Mouse (Mus musculus): Measurements from ENCODE around the gene Hes7. TPM values are rescaled to one million over a fixed set of nuclear protein-coding genes. Genes with fewer than 3 reads are reported as not detected.

Gene Hes7
- total and polyA plus RNA-seq, 3 experiments: 0.04 TPM; not detected in 2

GRCm38 (mm10) chr11:69094697-69095429, 25.3 kb upstream of the Hes7 start, which contains the start of gene Per1 (continued):
- peak; percentile 48; the same call in 1 of the 2 replicates for TF ChIP-seq POLR2A (IDR thresholded peaks at IDR 0.05; ENCODE audit: low read depth, low read length)
- TF ChIP-seq CHD2 (IDR thresholded peaks at IDR 0.05; ENCODE audit: low read length): peak; percentile 97
- peak; percentile 97 for TF ChIP-seq ELF1 (IDR thresholded peaks at IDR 0.05; ENCODE audit: low read depth, low read length)
- peak; percentile 98 for TF ChIP-seq MYC (IDR thresholded peaks at IDR 0.05; ENCODE audit: low read depth, low read length)
- peak; percentile 70; the same call in 1 of the 2 replicates for TF ChIP-seq TCF12 (IDR thresholded peaks at IDR 0.05; ENCODE audit: low read depth, low read length)
- peak; percentile 85 for TF ChIP-seq USF2 (conservative IDR thresholded peaks at IDR 0.05; ENCODE audit: low read depth, low read length)
- TF ChIP-seq ZKSCAN1 (IDR thresholded peaks at IDR 0.05; ENCODE audit: borderline replicate concordance, low read depth, low read length): no peak
- TF ChIP-seq SIN3A (IDR thresholded peaks at IDR 0.05; ENCODE audit: low read length): peak; percentile 100

GRCm38 (mm10) chr11:69095511-69096231, 24.5 kb upstream of the Hes7 start:
- peaks cover 12 to 25% of the 10 kb centered on the region in 2 experiments for H3K36me3 ChIP-seq (replicated peaks in 1 of 2; ENCODE audit: control insufficient read depth in 1 of 2, insufficient read depth in 1 of 2, low read length in 1 of 2)
- DNase-seq (ENCODE audit: extremely low read depth): peak; percentile 66
- peaks cover 19% of the 10 kb centered on the region for H3K79me2 ChIP-seq (replicated peaks; ENCODE audit: control insufficient read depth, extremely low read depth, insufficient read depth, poor library complexity, severe bottlenecking)
- peaks cover 6% of the 10 kb centered on the region for H3K27me3 ChIP-seq (replicated peaks)
- peak overlapping the region; percentile 93 for H3K4me2 ChIP-seq (ENCODE audit: insufficient read depth, low read depth, poor library complexity, severe bottlenecking)
- H3K27ac ChIP-seq (ENCODE audit: insufficient read depth, low read depth): peak overlapping the region; percentile 62
- H3K9ac ChIP-seq (ENCODE audit: insufficient read depth, low read depth): peak overlapping the region; percentile 54
- in situ Hi-C loops (cut with MboI; ENCODE audit: low pct_ligation_motif_present, low pct_unique_long_range_greater_than_20kb, low sequenced_read_pairs): loop anchor here (25.0 kb wide), 1 partner anchor 917 kb away; the partner anchor contains the start of genes Acadvl, Dlg4 and Dvl2
- TF ChIP-seq TBP (conservative IDR thresholded peaks at IDR 0.05; ENCODE audit: low read depth, low read length) (no peak), CHD2 (IDR thresholded peaks at IDR 0.05; ENCODE audit: low read length) (no peak), NRF1 (IDR thresholded peaks at IDR 0.05; ENCODE audit: low read depth, low read length) (no peak), MEF2A (IDR thresholded peaks at IDR 0.05; ENCODE audit: borderline replicate concordance, low read depth, low read length) (no peak), MAFK (IDR thresholded peaks at IDR 0.05; ENCODE audit: insufficient replicate concordance, low read length) (no peak), E2F4 (IDR thresholded peaks at IDR 0.05; ENCODE audit: insufficient replicate concordance, low read depth, low read length) (no peak), SIN3A (IDR thresholded peaks at IDR 0.05; ENCODE audit: low read length) (no peak), ZC3H11A (IDR thresholded peaks at IDR 0.05; ENCODE audit: low read depth, low read length) (no peak), ZMIZ1 (IDR thresholded peaks at IDR 0.05; ENCODE audit: low read depth, low read length) (no peak; the same call in 1 of the 2 replicates), BHLHE40 (IDR thresholded peaks at IDR 0.05; ENCODE audit: low read depth, low read length) (peak; percentile 57), ZNF384 (IDR thresholded peaks at IDR 0.05; ENCODE audit: low read depth, low read length) (no peak), MAX (IDR thresholded peaks at IDR 0.05; ENCODE audit: low read length) (peak; percentile 63), MXI1 (IDR thresholded peaks at IDR 0.05; ENCODE audit: low read depth, low read length) (peak; percentile 83), CHD1 (IDR thresholded peaks at IDR 0.05; ENCODE audit: low read depth, low read length) (no peak), USF1 (IDR thresholded peaks at IDR 0.05; ENCODE audit: low read depth, low read length) (no peak)
- peaks cover 16 to 67% of the 10 kb centered on the region in 2 experiments for H3K4me1 ChIP-seq (ENCODE audit: control insufficient read depth in 1 of 2, insufficient read depth in 2 of 2)
- dilution Hi-C loops (cut with MboI; ENCODE audit: extremely low pct_ligation_motif_present, extremely low pct_unique_long_range_greater_than_20kb, low sequenced_read_pairs): no loop called here
- H3K4me3 ChIP-seq (replicated peaks in 1 of 3; ENCODE audit: low read depth in 2 of 3, low read length in 2 of 3, poor library complexity in 1 of 3): peak overlapping the region; percentile 50 to 89 (median 66)
- H3K9me3 ChIP-seq (replicated peaks; ENCODE audit: low read length): no peaks in the 10 kb centered on the region
